Mouse (Mus musculus) lung, postnatal 0 days (tissue): Measurements from ENCODE around the gene Usp9y.

Experiments used
- CTCF ChIP-seq: IDR thresholded peaks from 2 replicates; pipeline ENCODE4 v1.5.1; 2016; ENCODE audit warnings: antibody characterized with exemption, mild to moderate bottlenecking
- EP300 ChIP-seq: IDR thresholded peaks from 2 replicates; pipeline ENCODE4 v1.6.1; 2016; ENCODE audit warnings: antibody characterized with exemption, mild to moderate bottlenecking, control low read depth

GRCm38 (mm10) chrY:1293708-1294107 lies 165.9 kb downstream of the Usp9y start:
- TF ChIP-seq EP300 (no peak), CTCF (no peak)
